Mouse (Mus musculus) midbrain, postnatal 0 days (tissue): ENCODE data around the gene Amotl1. TPM values are rescaled to one million over a fixed set of nuclear protein-coding genes. Genes with fewer than 3 reads are reported as not detected.

Experiments
- ATAC-seq: fragments of 200-750 bp; cut with Nextera tagmentation; 2 replicates; pipeline ENCODE4 v1.8.0; 2017; ENCODE audit warnings: moderate number of reproducible peaks, mild to moderate bottlenecking, moderate TSS enrichment, moderate library complexity; ENCODE audit not compliant: low FRiP score
- DNase-seq: peaks from one replicate; pipeline ENCODE4 v3.0.0-alpha.2; 2015; ENCODE audit warnings: low spot score
- H3K27ac ChIP-seq: fragments of 300-500 bp; sonication (generic); 2 replicates; pipeline ENCODE4 v1.5.1; 2014; ENCODE audit warnings: low read depth, mild to moderate bottlenecking, low read length, mixed read lengths
- H3K27me3 ChIP-seq: fragments of 300-500 bp; sonication (generic); 2 replicates; pipeline ENCODE4 v1.6.1; 2014; ENCODE audit warnings: low read length, control low read depth, mixed read lengths; ENCODE audit not compliant: insufficient read depth
- H3K36me3 ChIP-seq: fragments of 300-500 bp; sonication (generic); 2 replicates; pipeline ENCODE4 v1.6.1; 2014; ENCODE audit warnings: low read length, control low read depth, mixed read lengths; ENCODE audit not compliant: insufficient read depth
- H3K4me1 ChIP-seq: fragments of 300-500 bp; sonication (generic); 2 replicates; pipeline ENCODE4 v1.6.1; 2014; ENCODE audit warnings: mild to moderate bottlenecking, control low read depth, antibody characterized with exemption, low read length, mixed read lengths; ENCODE audit not compliant: insufficient read depth
- H3K4me2 ChIP-seq: fragments of 300-500 bp; sonication (generic); 2 replicates; pipeline ENCODE4 v1.6.1; 2014; ENCODE audit warnings: low read depth, mild to moderate bottlenecking, low read length, mixed read lengths; ENCODE audit not compliant: poor library complexity, severe bottlenecking
- H3K4me3 ChIP-seq: fragments of 300-500 bp; sonication (generic); 2 replicates; pipeline ENCODE4 v1.5.1; 2014; ENCODE audit warnings: low read depth, mild to moderate bottlenecking, low read length, moderate library complexity
- H3K9ac ChIP-seq: fragments of 300-500 bp; sonication (generic); replicated peaks from 2 replicates; pipeline ENCODE4 v1.6.1; 2014; ENCODE audit warnings: mild to moderate bottlenecking, low read length, moderate library complexity, mixed read lengths; ENCODE audit not compliant: poor library complexity, severe bottlenecking
- H3K9me3 ChIP-seq: fragments of 300-500 bp; sonication (generic); 2 replicates; pipeline ENCODE4 v1.6.1; 2016; ENCODE audit warnings: low read length, control low read depth
- CTCF ChIP-seq: IDR thresholded peaks from 2 replicates; pipeline ENCODE4 v1.5.1; 2016; ENCODE audit warnings: antibody characterized with exemption, mild to moderate bottlenecking
- WGBS: fragments of 180-500 bp; shearing (Covaris S2); extraction: QIAGEN DNeasy Blood & Tissue Kit; methylation state at CpG from one replicate; pipeline ENCODE4 v1.1.7; 2014; 5-methylcytosine and 5-hydroxymethylcytosine counted together
- polyA plus RNA-seq: library from polyadenylated mRNA; unstranded; fragments of >200 nt; fragmentation: Nextera tagmentation; extraction: Ambion mirVana; gene quantifications from 2 replicates; pipeline ENCODE4 v1.2.1, GENCODE M21; 2015
- total RNA-seq: library from RNA; depleted of rRNA; stranded (reverse); fragments of >200 nt; gene quantifications from 2 replicates; pipeline ENCODE4 v1.2.3, GENCODE M21; 2014

Amotl1 gene
- total and polyA plus RNA-seq, 2 experiments from 2014 or later: 5.8 to 26.2 TPM

GRCm38 (mm10) chr9:14607464-14607863, 37.4 kb downstream of the Amotl1 start:
- Histone ChIP-seq H3K4me1 (peaks cover 3% of the 10 kb centered on the region; the same call in 1 of the 2 replicates), H3K27me3 (no peaks in the 10 kb centered on the region), H3K9me3 (no peaks in the 10 kb centered on the region), H3K4me2 (no peak overlapping the region), H3K4me3 (no peak overlapping the region), H3K27ac (no peak overlapping the region), H3K9ac (no peak overlapping the region), H3K36me3 (no peaks in the 10 kb centered on the region)
- DNase-seq (no peak), ATAC-seq (no peak)
- no peak for TF ChIP-seq CTCF
- 47% methylated on average over 3 of the region's 3 CpGs for WGBS

- Histone ChIP-seq H3K27ac (no peak overlapping the region), H3K4me2 (no peak overlapping the region), H3K9ac (no peak overlapping the region), H3K4me1 (no peaks in the 10 kb centered on the region), H3K4me3 (no peak overlapping the region), H3K27me3 (no peaks in the 10 kb centered on the region), H3K9me3 (no peaks in the 10 kb centered on the region), H3K36me3 (no peaks in the 10 kb centered on the region)
- WGBS: 92% methylated on average over 4 of the region's 4 CpGs
- DNase-seq: no peak
- no peak for TF ChIP-seq CTCF
- no peak for ATAC-seq
Measured at GRCm38 (mm10) chr9:14605992-14606391, 38.9 kb downstream of the Amotl1 start.

- ATAC-seq (no peak), DNase-seq (no peak)
- H3K27ac ChIP-seq: no peak overlapping the region
- no peak overlapping the region for H3K9ac ChIP-seq
- WGBS: 92% methylated on average over 3 of the region's 3 CpGs
- H3K27me3 ChIP-seq: no peaks in the 10 kb centered on the region
- TF ChIP-seq CTCF: no peak
- no peaks in the 10 kb centered on the region for H3K4me1 ChIP-seq
- H3K9me3 ChIP-seq: no peaks in the 10 kb centered on the region
- H3K4me3 ChIP-seq: no peak overlapping the region
- H3K36me3 ChIP-seq: no peaks in the 10 kb centered on the region
- H3K4me2 ChIP-seq: no peak overlapping the region
Measured at GRCm38 (mm10) chr9:14604363-14604762, 40.5 kb downstream of the Amotl1 start.

- 89% methylated on average over 4 of the region's 4 CpGs for WGBS
- DNase-seq (no peak), ATAC-seq (no peak)
- H3K36me3 ChIP-seq: no peaks in the 10 kb centered on the region
- no peaks in the 10 kb centered on the region for H3K4me1 ChIP-seq
- TF ChIP-seq CTCF: peak; percentile 20; the same call in 1 of the 2 replicates
- no peaks in the 10 kb centered on the region for H3K27me3 ChIP-seq
- no peak overlapping the region for H3K4me3 ChIP-seq
- H3K27ac ChIP-seq: no peak overlapping the region
- H3K4me2 ChIP-seq: no peak overlapping the region
- no peaks in the 10 kb centered on the region for H3K9me3 ChIP-seq
- H3K9ac ChIP-seq: no peak overlapping the region
Measured at GRCm38 (mm10) chr9:14603475-14603874, 41.4 kb downstream of the Amotl1 start.

- H3K36me3 ChIP-seq: peaks cover 12% of the 10 kb centered on the region; the same call in 1 of the 2 replicates
- no peak for ATAC-seq
- DNase-seq: no peak
- no peak overlapping the region for H3K4me3 ChIP-seq
- no peak overlapping the region for H3K4me2 ChIP-seq
- no peaks in the 10 kb centered on the region for H3K4me1 ChIP-seq
- no peak overlapping the region for H3K27ac ChIP-seq
- no peak for TF ChIP-seq CTCF
- no peaks in the 10 kb centered on the region for H3K27me3 ChIP-seq
- WGBS: 77% methylated on average over 5 of the region's 5 CpGs
- H3K9ac ChIP-seq: no peak overlapping the region
- no peaks in the 10 kb centered on the region for H3K9me3 ChIP-seq
Measured at GRCm38 (mm10) chr9:14599799-14600198, 45.1 kb downstream of the Amotl1 start.

GRCm38 (mm10) chr9:14598157-14598556, 46.7 kb downstream of the Amotl1 start:
- no peak for ATAC-seq

More at GRCm38 (mm10) chr9:14598157-14598556, 46.7 kb downstream of the Amotl1 start:
- H3K9ac ChIP-seq: no peak overlapping the region
- WGBS: 93% methylated on average over 2 of the region's 2 CpGs
- no peak for DNase-seq
- H3K9me3 ChIP-seq: no peaks in the 10 kb centered on the region
- H3K27ac ChIP-seq: no peak overlapping the region
- H3K4me3 ChIP-seq: no peak overlapping the region
- no peak for TF ChIP-seq CTCF
- H3K4me1 ChIP-seq: no peaks in the 10 kb centered on the region
- H3K27me3 ChIP-seq: no peaks in the 10 kb centered on the region
- no peak overlapping the region for H3K4me2 ChIP-seq
- H3K36me3 ChIP-seq: peaks cover 25% of the 10 kb centered on the region
